9 mouse cellular contexts compared by ENCODE assay signal in genomic region chr5:108270415-108270814, GRCm38 (mm10). TPM values are rescaled to one million over a fixed set of nuclear protein-coding genes. Genes with fewer than 3 reads are reported as not detected.
DNase-seq lines count a peak whose midpoint lies in the region; ATAC-seq and TF ChIP-seq lines count a peak whose summit lies in the region.
"Had no signal": no experiment of that assay in that cellular context is flagged by ENCODE, and none has a peak within 500 bp of the region (broad histone marks: within the 10 kb centered on the region; RNA-seq: fewer than 3 reads in every experiment).

No protein-coding gene starts in this region.

- no peaks in the 10 kb centered on the region for H3K27me3 ChIP-seq in E14TG2a.4 (ENCODE audit: insufficient read depth, low read length)
- H3K27me3 ChIP-seq in forebrain, embryonic 16.5 days (replicated peaks; ENCODE audit: control insufficient read depth, insufficient read depth, low read length), result no peaks in the 10 kb centered on the region
- no peaks in the 10 kb centered on the region for H3K27me3 ChIP-seq in liver, embryonic 15.5 days

- peak; percentile 79 for DNase-seq in heart, adult 11 months
- DNase-seq in heart, postnatal 36 days, result no peak
- DNase-seq in left cerebral cortex, adult 9 months (ENCODE audit: low spot score in 2 of 2), result no peak
- DNase-seq in cerebellum, postnatal 36 days, result no peak
- DNase-seq: kidney, postnatal 36 days had no signal

- no peak for ATAC-seq in forebrain, embryonic 16.5 days
- no peak for ATAC-seq in liver, embryonic 15.5 days (ENCODE audit: insufficient read depth)
- no peak for ATAC-seq in inflammation-experienced regulatory T-cells, adult 6 months

- H3K4me2 ChIP-seq in forebrain, embryonic 16.5 days (ENCODE audit: low read length), result peak overlapping the region; percentile 97
- H3K4me2 ChIP-seq in liver, embryonic 15.5 days, result peak overlapping the region; percentile 86

- intact Hi-C loops in heart, postnatal 36 days (cut with DNase I), result no loop called here

- H3K4me1 ChIP-seq in E14TG2a.4 (replicated peaks; ENCODE audit: low read depth, low read length), result peaks cover 26% of the 10 kb centered on the region
- H3K4me1 ChIP-seq in forebrain, embryonic 16.5 days (replicated peaks; ENCODE audit: control insufficient read depth, insufficient read depth, low read length), result peaks cover 28% of the 10 kb centered on the region
- peaks cover 62% of the 10 kb centered on the region for H3K4me1 ChIP-seq in liver, embryonic 15.5 days (replicated peaks)

- H3K36me3 ChIP-seq in E14TG2a.4 (ENCODE audit: insufficient read depth, low read length), result peaks cover 41% of the 10 kb centered on the region
- H3K36me3 ChIP-seq in forebrain, embryonic 16.5 days (ENCODE audit: control insufficient read depth, insufficient read depth), result no peaks in the 10 kb centered on the region; the same call in 1 of the 2 replicates
- peaks cover 24% of the 10 kb centered on the region for H3K36me3 ChIP-seq in liver, embryonic 15.5 days (replicated peaks)

- no peak overlapping the region for H3K27ac ChIP-seq in forebrain, embryonic 16.5 days (ENCODE audit: low read length)
- peak overlapping the region; percentile 96 for H3K27ac ChIP-seq in liver, embryonic 15.5 days (replicated peaks)

- no peak for TF ChIP-seq CTCF in E14TG2a.4 (conservative IDR thresholded peaks at IDR 0.05; ENCODE audit: low read length)

- WGBS in forebrain, embryonic 16.5 days, result 52% methylated on average over 9 of the region's 9 CpGs
- 4% methylated on average over 9 of the region's 9 CpGs for WGBS in liver, embryonic 15.5 days (ENCODE audit: insufficient replicate concordance)

- H3K9me3 ChIP-seq in E14TG2a.4 (ENCODE audit: low read length), result no peaks in the 10 kb centered on the region
- H3K9me3 ChIP-seq in forebrain, embryonic 16.5 days (ENCODE audit: control insufficient read depth, low read length), result no peaks in the 10 kb centered on the region
- no peaks in the 10 kb centered on the region for H3K9me3 ChIP-seq in liver, embryonic 15.5 days (replicated peaks)

- H3K4me3 ChIP-seq in E14TG2a.4 (replicated peaks; ENCODE audit: low read length), result peak overlapping the region; percentile 99
- peak overlapping the region; percentile 72 for H3K4me3 ChIP-seq in forebrain, embryonic 16.5 days (replicated peaks; ENCODE audit: low read length)
- peak overlapping the region; percentile 87 for H3K4me3 ChIP-seq in liver, embryonic 15.5 days (replicated peaks)

- peak overlapping the region; percentile 80 for H3K9ac ChIP-seq in forebrain, embryonic 16.5 days (replicated peaks; ENCODE audit: low read depth, low read length)
- peak overlapping the region; percentile 96 for H3K9ac ChIP-seq in liver, embryonic 15.5 days

RNA-seq across cellular contexts. Expression of gene Dr1, which starts 1.7 kb away (rescaled TPM):
- total RNA-seq in heart, postnatal 36 days (2021), result 10 to 100 TPM; 20.0 to 21.1 TPM
- polyA plus RNA-seq in forebrain, embryonic 16.5 days (2015; fragmentation: Nextera tagmentation; extraction: Ambion mirVana), result 44.3 and 52.8 TPM in 2 replicates
- 25.0 and 25.6 TPM in 2 replicates for polyA plus RNA-seq in liver, embryonic 15.5 days (2015; fragmentation: Nextera tagmentation; extraction: Ambion mirVana)
- polyA plus RNA-seq in inflammation-experienced regulatory T-cells, adult 6 months (2017; shearing (Covaris generic)), result 10 to 100 TPM; 29.5 to 41.9 (median 33.2) TPM

RNA-seq across cellular contexts. Expression of gene Pigg, which starts 42.0 kb away (rescaled TPM):
- 1 to 10 TPM; 10.0 TPM for total RNA-seq in heart, postnatal 36 days (2021)
- 6.8 and 7.5 TPM in 2 replicates for polyA plus RNA-seq in forebrain, embryonic 16.5 days (2015; fragmentation: Nextera tagmentation; extraction: Ambion mirVana)
- polyA plus RNA-seq in liver, embryonic 15.5 days (2015; fragmentation: Nextera tagmentation; extraction: Ambion mirVana), result 3.1 TPM in 2 replicates
- 1 to 10 TPM; 2.6 to 5.0 (median 4.6) TPM for polyA plus RNA-seq in inflammation-experienced regulatory T-cells, adult 6 months (2017; shearing (Covaris generic))
